Mouse (Mus musculus) megakaryocyte, embryonic 14.5 days (primary cell): ENCODE measurements at regions not wholly inside any gene's neighbourhood (a gene's known extent, or its start where the extent isn't known, plus 50 kb on each side); places are given as distances from the start of the nearest gene placed in this dataset.

Source experiments
- FLI1 ChIP-seq: IDR thresholded peaks from 2 replicates; pipeline ENCODE4 v1.6.1; 2012; ENCODE audit warnings: low read length, inconsistent platforms, mixed read lengths
- GATA1 ChIP-seq: IDR thresholded peaks from 3 replicates; pipeline ENCODE4 v1.6.1; 2012; ENCODE audit warnings: mixed read lengths, low read length, inconsistent platforms, borderline replicate concordance

DNA sequence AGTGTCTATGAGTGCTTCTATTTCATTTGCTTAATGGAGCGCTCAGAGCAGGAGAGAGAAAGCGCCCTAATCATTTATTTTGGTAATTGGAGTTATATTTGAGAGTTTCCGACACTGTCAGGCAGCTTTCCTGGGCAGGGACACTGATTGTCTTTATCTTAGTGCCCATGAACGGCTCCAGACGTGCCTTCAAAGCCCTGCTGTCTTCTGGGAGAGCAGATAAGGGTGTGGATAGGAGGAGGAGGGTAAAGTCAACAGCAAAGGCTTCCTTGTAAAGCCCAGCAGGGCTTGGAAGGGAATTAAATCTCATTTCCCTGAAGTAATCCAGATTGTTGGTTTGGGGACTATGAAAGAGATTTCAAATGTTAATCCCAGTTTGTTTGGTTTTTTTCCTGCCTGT lies 189.3 kb upstream of the Ncam1 start:
- TF ChIP-seq GATA1 (no peak), FLI1 (no peak)
